Comparison of ENCODE assay signal across 18 mouse cellular contexts in genomic region chr6:84147206-84148004, GRCm38 (mm10).
DNase-seq lines count a peak whose midpoint lies in the region; ATAC-seq and TF ChIP-seq lines count a peak whose summit lies in the region.
"Had no signal": no experiment of that assay in that cellular context is flagged by ENCODE, and none has a peak within 500 bp of the region (broad histone marks: within the 10 kb centered on the region; RNA-seq: fewer than 3 reads in every experiment).

No protein-coding gene starts in this region.

- 0 out of 2 replicates have a peak, but pooled peaks have one; percentile 31 for ATAC-seq in heart, postnatal 0 days (ENCODE audit: insufficient read depth, low read depth)
- no peak for ATAC-seq in limb, embryonic 11.5 days (ENCODE audit: insufficient number of reproducible peaks, low FRiP score, low TSS enrichment, low read depth)
- ATAC-seq in hindbrain, embryonic 12.5 days (ENCODE audit: low FRiP score), result no peak
- no peak for ATAC-seq in neural tube, embryonic 15.5 days (ENCODE audit: low FRiP score)
- ATAC-seq: forebrain, embryonic 14.5 days; hindbrain, postnatal 0 days had no signal

- H3K36me3 ChIP-seq in heart, postnatal 0 days (replicated peaks; ENCODE audit: control insufficient read depth, insufficient read depth, low read length), result peaks cover 20% of the 10 kb centered on the region
- no peaks in the 10 kb centered on the region for H3K36me3 ChIP-seq in limb, embryonic 11.5 days (ENCODE audit: control insufficient read depth, insufficient read depth, low read length)
- no peaks in the 10 kb centered on the region for H3K36me3 ChIP-seq in hindbrain, embryonic 12.5 days
- H3K36me3 ChIP-seq in neural tube, embryonic 15.5 days, result no peaks in the 10 kb centered on the region
- H3K36me3 ChIP-seq: embryonic facial prominence, embryonic 10.5 days; hindbrain, embryonic 13.5 days had no signal

- no peak for DNase-seq in heart, postnatal 0 days (ENCODE audit: low spot score)
- DNase-seq in heart, adult 9 months (ENCODE audit: low spot score in 2 of 2), result no peak
- no peak for DNase-seq in limb, embryonic 11.5 days (ENCODE audit: low spot score)
- DNase-seq in thymus, postnatal 0 days (ENCODE audit: low spot score), result peak; percentile 88
- DNase-seq in thymus, postnatal 36 days, result peak; percentile 77 to 89
- no peak for DNase-seq in cerebellum, adult 2 months
- DNase-seq: adrenal gland, adult 8-10 months; cerebellum, adult 11-12 months; cerebellum, adult 9-11 months; gastrocnemius, adult 2 months; gastrocnemius, postnatal 25 days; heart, postnatal 4 days had no signal

- H3K9me3 ChIP-seq in heart, postnatal 0 days (replicated peaks; ENCODE audit: control insufficient read depth, low read length), result no peaks in the 10 kb centered on the region
- H3K9me3 ChIP-seq in limb, embryonic 11.5 days (ENCODE audit: control insufficient read depth, low read length), result no peaks in the 10 kb centered on the region
- no peaks in the 10 kb centered on the region for H3K9me3 ChIP-seq in hindbrain, embryonic 12.5 days (replicated peaks)
- H3K9me3 ChIP-seq in neural tube, embryonic 15.5 days (replicated peaks), result no peaks in the 10 kb centered on the region
- H3K9me3 ChIP-seq: embryonic facial prominence, embryonic 10.5 days; hindbrain, embryonic 13.5 days had no signal

- H3K9ac ChIP-seq in heart, postnatal 0 days (replicated peaks; ENCODE audit: low read depth, low read length), result no peak overlapping the region
- H3K9ac ChIP-seq in limb, embryonic 11.5 days (ENCODE audit: low read length), result no peak overlapping the region
- H3K9ac ChIP-seq in hindbrain, embryonic 12.5 days, result no peak overlapping the region
- no peak overlapping the region for H3K9ac ChIP-seq in neural tube, embryonic 15.5 days (replicated peaks)
- H3K9ac ChIP-seq: hindbrain, embryonic 13.5 days had no signal

- H3K27ac ChIP-seq in heart, postnatal 0 days (ENCODE audit: low read depth), result peak overlapping the region; percentile 27; the same call in 1 of the 2 replicates
- peak overlapping the region; percentile 21; the same call in 1 of the 2 replicates for H3K27ac ChIP-seq in limb, embryonic 11.5 days (replicated peaks; ENCODE audit: low read depth, low read length)
- no peak overlapping the region for H3K27ac ChIP-seq in cerebellum, adult 2 months (ENCODE audit: insufficient read depth, low read length)
- H3K27ac ChIP-seq in hindbrain, embryonic 12.5 days, result no peak overlapping the region
- H3K27ac ChIP-seq in neural tube, embryonic 15.5 days (replicated peaks), result no peak overlapping the region
- H3K27ac ChIP-seq: embryonic facial prominence, embryonic 10.5 days; gastrocnemius, adult 2 months; hindbrain, embryonic 13.5 days; hindbrain, postnatal 0 days had no signal

- TF ChIP-seq EP300 in heart, postnatal 0 days (IDR thresholded peaks at IDR 0.05; ENCODE audit: low read depth), result no peak

- no peak for TF ChIP-seq POLR2A in cerebellum, adult 2 months (IDR thresholded peaks at IDR 0.05; ENCODE audit: borderline replicate concordance, insufficient read depth, low read length)

- 72% methylated on average over 13 of the region's 13 CpGs for WGBS in heart, postnatal 0 days
- WGBS in limb, embryonic 11.5 days, result 80% methylated on average over 13 of the region's 13 CpGs
- WGBS in cerebellum, adult 2 months, result 89% methylated on average over 13 of the region's 13 CpGs
- WGBS in hindbrain, embryonic 12.5 days, result 83% methylated on average over 13 of the region's 13 CpGs
- 85% methylated on average over 13 of the region's 13 CpGs for WGBS in neural tube, embryonic 15.5 days

- no peaks in the 10 kb centered on the region for H3K27me3 ChIP-seq in heart, postnatal 0 days (ENCODE audit: control insufficient read depth, insufficient read depth, low read length)
- no peaks in the 10 kb centered on the region for H3K27me3 ChIP-seq in limb, embryonic 11.5 days (ENCODE audit: control insufficient read depth, insufficient read depth, low read length)
- no peaks in the 10 kb centered on the region for H3K27me3 ChIP-seq in cerebellum, adult 2 months (ENCODE audit: control insufficient read depth, insufficient read depth, low read length)
- H3K27me3 ChIP-seq in hindbrain, embryonic 12.5 days, result no peaks in the 10 kb centered on the region
- H3K27me3 ChIP-seq in neural tube, embryonic 15.5 days (replicated peaks), result no peaks in the 10 kb centered on the region; the same call in 1 of the 2 replicates
- H3K27me3 ChIP-seq: hindbrain, embryonic 13.5 days had no signal

- no peak overlapping the region for H3K4me2 ChIP-seq in heart, postnatal 0 days (ENCODE audit: low read depth, low read length)
- no peak overlapping the region for H3K4me2 ChIP-seq in limb, embryonic 11.5 days (ENCODE audit: low read depth, severe bottlenecking)
- H3K4me2 ChIP-seq in hindbrain, embryonic 12.5 days (replicated peaks), result no peak overlapping the region
- no peak overlapping the region for H3K4me2 ChIP-seq in neural tube, embryonic 15.5 days
- H3K4me2 ChIP-seq: hindbrain, embryonic 13.5 days had no signal

- TF ChIP-seq CTCF in heart, postnatal 0 days (IDR thresholded peaks at IDR 0.05; ENCODE audit: low read depth), result no peak
- no peak for TF ChIP-seq CTCF in cerebellum, adult 2 months (IDR thresholded peaks at IDR 0.05; ENCODE audit: borderline replicate concordance, insufficient read depth, low read depth, low read length)

- H3K4me1 ChIP-seq in heart, postnatal 0 days (ENCODE audit: control insufficient read depth, insufficient read depth), result peaks cover 7% of the 10 kb centered on the region; the same call in 1 of the 2 replicates
- H3K4me1 ChIP-seq in limb, embryonic 11.5 days (ENCODE audit: control insufficient read depth, insufficient read depth, low read length), result peaks cover 32% of the 10 kb centered on the region
- peaks cover 3% of the 10 kb centered on the region; the same call in 1 of the 2 replicates for H3K4me1 ChIP-seq in cerebellum, adult 2 months (ENCODE audit: control insufficient read depth, insufficient read depth, low read length)
- H3K4me1 ChIP-seq in hindbrain, embryonic 12.5 days, result no peaks in the 10 kb centered on the region; the same call in 1 of the 2 replicates
- H3K4me1 ChIP-seq in neural tube, embryonic 15.5 days, result peaks cover 11% of the 10 kb centered on the region; the same call in 1 of the 2 replicates
- H3K4me1 ChIP-seq: hindbrain, embryonic 13.5 days had no signal

- no peak overlapping the region for H3K4me3 ChIP-seq in heart, postnatal 0 days (ENCODE audit: low read depth, low read length)
- H3K4me3 ChIP-seq in limb, embryonic 11.5 days (ENCODE audit: low read depth, low read length), result no peak overlapping the region
- no peak overlapping the region for H3K4me3 ChIP-seq in cerebellum, adult 2 months (replicated peaks; ENCODE audit: insufficient read depth, low read depth, low read length)
- no peak overlapping the region for H3K4me3 ChIP-seq in hindbrain, embryonic 12.5 days
- H3K4me3 ChIP-seq in neural tube, embryonic 15.5 days (replicated peaks), result no peak overlapping the region
- H3K4me3 ChIP-seq: embryonic facial prominence, embryonic 10.5 days; gastrocnemius, adult 2 months; hindbrain, embryonic 13.5 days had no signal

Comparison
In these comparisons a context has a peak if more than half of its experiments do, and no peak if none do; other contexts are left out.
1. DNase-seq: peak in thymus, postnatal 0 days (single experiment) and thymus, postnatal 36 days (2 of 2); none in heart, postnatal 0 days (single experiment), heart, adult 9 months (0 of 2), limb, embryonic 11.5 days (single experiment) and cerebellum, adult 2 months (0 of 2).
2. H3K27ac ChIP-seq: peak in heart, postnatal 0 days (single experiment) and limb, embryonic 11.5 days (single experiment); none in cerebellum, adult 2 months (single experiment), hindbrain, embryonic 12.5 days (single experiment) and neural tube, embryonic 15.5 days (single experiment).